Mouse (Mus musculus) heart, adult 2 months (tissue): Measurements from ENCODE around the gene Celf3. TPM values are rescaled to one million over a fixed set of nuclear protein-coding genes. Genes with fewer than 3 reads are reported as not detected.

Source experiments
- DNase-seq, 2 experiments: peaks; one replicate each; pipeline ENCODE4 v3.0.0; 2021
- H3K27ac ChIP-seq: fragments of 200-600 bp; 2 replicates; pipeline ENCODE4 v1.8.1; 2022
- H3K27me3 ChIP-seq: fragments of 200-500 bp; 2 replicates; pipeline ENCODE4 v1.6.1; 2012; ENCODE audit warnings: mild to moderate bottlenecking, low read length, inconsistent platforms, mixed read lengths; ENCODE audit not compliant: control insufficient read depth, insufficient read depth
- H3K36me3 ChIP-seq: fragments of 200-500 bp; 2 replicates; pipeline ENCODE4 v1.6.1; 2012; ENCODE audit warnings: low read length, inconsistent platforms; ENCODE audit not compliant: control insufficient read depth, insufficient read depth
- H3K4me1 ChIP-seq: fragments of 200-500 bp; 2 replicates; pipeline ENCODE4 v1.6.1; 2011; ENCODE audit warnings: low read length; ENCODE audit not compliant: control insufficient read depth, insufficient read depth
- H3K4me3 ChIP-seq: fragments of 200-600 bp; 2 replicates; pipeline ENCODE4 v1.8.1; 2022
- H3K79me2 ChIP-seq: fragments of 200-500 bp; replicated peaks from 2 replicates; pipeline ENCODE4 v1.6.1; 2012; ENCODE audit warnings: mild to moderate bottlenecking, inconsistent platforms, low read length, moderate library complexity, mixed read lengths; ENCODE audit not compliant: control insufficient read depth, insufficient read depth
- H3K9ac ChIP-seq: fragments of 200-500 bp; 2 replicates; pipeline ENCODE4 v1.6.1; 2012; ENCODE audit warnings: low read depth, mild to moderate bottlenecking, control low read depth, inconsistent platforms, low read length, mixed read lengths
- CTCF ChIP-seq: fragments of 200-600 bp; IDR thresholded peaks from 2 replicates; pipeline ENCODE4 v1.8.1; 2022; ENCODE audit warnings: antibody characterized with exemption, mild to moderate bottlenecking, moderate library complexity
- EP300 ChIP-seq: fragments of 200-500 bp; IDR thresholded peaks from 2 replicates; pipeline ENCODE4 v1.6.1; 2011; ENCODE audit warnings: low read depth, low read length, control low read depth; ENCODE audit not compliant: insufficient read depth
- POLR2A ChIP-seq: fragments of 200-500 bp; IDR thresholded peaks from 2 replicates; pipeline ENCODE4 v1.6.1; 2011; ENCODE audit warnings: mild to moderate bottlenecking, low read depth, low read length, control low read depth; ENCODE audit not compliant: insufficient read depth
- WGBS: fragments of 180-500 bp; shearing (Covaris S2); methylation state at CpG from one replicate; pipeline ENCODE4 v1.1.7; 2018; 5-methylcytosine and 5-hydroxymethylcytosine counted together
- intact Hi-C: fragments of 180-260 bp; cut with DNase I; formaldehyde crosslinking; loops from one replicate; pipeline ENCODE4 v1.15.1; 2025
- long read RNA-seq: library from polyadenylated mRNA; stranded (forward); transcript quantifications from one replicate; pipeline ENCODE4 v2.0.0, GENCODE M21; 2021
- polyA plus RNA-seq: library from polyadenylated mRNA; depleted of rRNA; stranded (reverse); fragments of >200 nt; gene quantifications from 2 replicates; pipeline ENCODE4 v1.2.3, GENCODE M21; 2012; rRNA removed
- total RNA-seq, 2 experiments: library from RNA; stranded (reverse); gene quantifications; 2 replicates each; pipeline ENCODE4 v1.2.3; 2021

Celf3 gene
- total RNA-seq: under 1 TPM in 1 of 2 experiments, not detected in 1; 0.27 TPM
- 0.67 and 0.96 TPM in 2 replicates for polyA plus RNA-seq
- long read RNA-seq: 0 reads

GRCm38 (mm10) chr3:94477981-94478422 lies at the start of gene Celf3:
TSS of gene Celf3 (plus strand) at chr3:94478295.
- 6% methylated on average over 14 of the region's 14 CpGs for WGBS
- Histone ChIP-seq H3K79me2 (no peaks in the 10 kb centered on the region), H3K27me3 (no peaks in the 10 kb centered on the region), H3K36me3 (no peaks in the 10 kb centered on the region), H3K4me1 (no peaks in the 10 kb centered on the region; the same call in 1 of the 2 replicates), H3K27ac (no peak within 1 kb of the TSS), H3K9ac (no peak within 1 kb of the TSS), H3K4me3 (no peak within 1 kb of the TSS)
- no peak for DNase-seq
- intact Hi-C loops: no loop called here
- no peak for TF ChIP-seq CTCF

DNA sequence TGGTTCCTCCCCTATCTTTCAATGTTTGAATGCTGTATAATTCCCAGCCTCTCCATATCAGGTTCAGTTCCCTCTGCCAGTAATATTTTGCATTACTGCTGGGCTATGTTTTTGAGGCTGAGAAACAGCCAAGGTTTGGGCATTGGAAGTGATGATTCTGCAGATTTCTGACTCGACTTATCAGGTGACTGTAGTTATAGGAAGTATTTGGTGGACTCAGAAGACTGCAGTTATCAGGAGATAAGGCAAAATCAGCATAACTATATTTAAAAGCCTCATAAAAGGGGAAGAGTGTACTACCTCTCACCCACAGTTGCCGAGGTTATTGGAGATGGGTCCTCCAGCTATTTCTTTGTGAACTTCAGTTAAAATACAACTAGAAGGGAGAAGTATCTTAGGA lies 47.1 kb upstream of the Celf3 start:
- TF ChIP-seq POLR2A (no peak), EP300 (no peak), CTCF (no peak)
- Histone ChIP-seq H3K4me1 (no peaks in the 10 kb centered on the region), H3K27me3 (no peaks in the 10 kb centered on the region), H3K36me3 (no peaks in the 10 kb centered on the region), H3K4me3 (no peak overlapping the region), H3K9ac (no peak overlapping the region), H3K27ac (no peak overlapping the region), H3K79me2 (no peaks in the 10 kb centered on the region)
- DNase-seq: no peak
- intact Hi-C loops: no loop called here
- 46% methylated on average over 2 of the region's 2 CpGs for WGBS

DNA sequence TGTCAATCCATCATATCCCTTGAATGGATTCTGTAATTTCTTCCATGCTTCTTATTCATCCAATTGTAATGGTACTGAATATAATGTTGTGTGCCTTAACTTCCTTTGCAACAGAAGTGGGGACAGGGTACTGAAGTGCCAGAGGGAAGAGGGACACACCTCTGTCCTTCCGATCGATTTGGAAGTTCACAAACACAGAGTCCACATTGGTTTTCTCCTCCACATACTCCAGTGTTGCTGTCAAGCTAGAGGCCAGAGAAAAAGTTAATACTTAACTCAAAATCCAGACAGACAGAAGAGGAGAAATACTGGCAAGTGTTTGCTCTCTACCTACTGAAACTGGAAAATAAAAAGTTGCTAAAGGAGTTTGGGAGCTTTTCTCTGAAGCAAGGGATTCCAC lies 43.8 kb upstream of the Celf3 start:
- Histone ChIP-seq H3K79me2 (no peaks in the 10 kb centered on the region), H3K27me3 (no peaks in the 10 kb centered on the region), H3K4me1 (no peaks in the 10 kb centered on the region), H3K27ac (no peak overlapping the region), H3K36me3 (no peaks in the 10 kb centered on the region), H3K9ac (no peak overlapping the region), H3K4me3 (no peak overlapping the region)
- DNase-seq: no peak
- intact Hi-C loops: no loop called here
- TF ChIP-seq CTCF: no peak
- no peak for TF ChIP-seq EP300
- TF ChIP-seq POLR2A: no peak
- WGBS: 87% methylated on average over 2 of the region's 2 CpGs

DNA sequence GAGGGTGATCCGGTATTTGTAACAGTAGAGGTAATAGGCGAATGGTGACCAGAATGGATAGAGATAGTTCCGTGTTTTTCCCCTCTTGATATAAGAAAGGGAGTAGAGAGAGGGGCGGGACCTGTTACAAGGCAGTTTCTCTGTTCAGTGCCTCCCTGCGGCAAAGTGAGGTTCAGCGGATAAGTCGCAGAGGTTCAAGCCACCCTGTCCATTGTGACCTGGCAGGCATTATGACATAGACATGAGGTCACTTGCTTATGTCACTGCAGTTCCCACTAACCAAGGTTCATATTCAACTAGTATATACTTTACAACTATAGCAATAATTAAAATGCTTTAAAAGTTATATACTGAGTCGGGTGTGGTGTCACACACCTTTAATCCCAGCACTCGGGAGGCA lies 41.7 kb upstream of the Celf3 start:
- Histone ChIP-seq H3K27me3 (0 out of 2 replicates have a peak, but pooled peaks cover 3% of the 10 kb centered on the region), H3K9ac (no peak overlapping the region), H3K36me3 (no peaks in the 10 kb centered on the region), H3K4me1 (no peaks in the 10 kb centered on the region), H3K27ac (no peak overlapping the region), H3K4me3 (no peak overlapping the region), H3K79me2 (no peaks in the 10 kb centered on the region)
- intact Hi-C loops: no loop called here
- no peak for DNase-seq
- TF ChIP-seq CTCF (no peak), EP300 (no peak), POLR2A (no peak)
- WGBS: 77% methylated on average over 9 of the region's 9 CpGs

DNA sequence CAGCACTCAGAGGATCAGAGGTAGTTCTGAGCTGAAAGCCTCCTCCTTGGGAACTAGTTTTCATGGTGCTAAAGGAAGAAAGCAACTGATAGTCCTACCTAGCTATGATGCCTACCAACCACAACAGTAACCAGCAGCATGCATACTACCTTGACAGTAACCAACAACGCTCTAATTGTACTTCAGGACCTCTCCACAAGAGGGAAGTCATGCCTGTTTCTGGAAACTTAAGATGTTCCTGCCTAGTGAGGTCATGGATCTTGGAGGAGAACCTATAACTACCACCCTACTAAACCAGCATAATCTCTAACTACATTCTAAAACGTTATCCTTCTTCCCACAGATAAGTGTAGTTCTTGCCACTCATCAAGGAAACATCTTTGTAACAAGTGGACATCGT lies 36.9 kb upstream of the Celf3 start:
- intact Hi-C loops: loop anchor here (10.0 kb wide), 1 partner anchor 126 kb away; the partner anchor contains the start of gene Them4
- H3K9ac ChIP-seq: no peak overlapping the region
- no peak for DNase-seq
- H3K27me3 ChIP-seq: 0 out of 2 replicates have a peak, but pooled peaks cover 3% of the 10 kb centered on the region
- H3K27ac ChIP-seq: no peak overlapping the region
- WGBS: 42% methylated on average over 3 of the region's 3 CpGs
- TF ChIP-seq POLR2A (no peak), CTCF (peak; percentile 46)
- peaks cover 1% of the 10 kb centered on the region for H3K4me1 ChIP-seq
- no peaks in the 10 kb centered on the region; the same call in 1 of the 2 replicates for H3K36me3 ChIP-seq
- H3K79me2 ChIP-seq: 0 out of 2 replicates have a peak, but pooled peaks cover 1% of the 10 kb centered on the region
- H3K4me3 ChIP-seq: no peak overlapping the region

DNA sequence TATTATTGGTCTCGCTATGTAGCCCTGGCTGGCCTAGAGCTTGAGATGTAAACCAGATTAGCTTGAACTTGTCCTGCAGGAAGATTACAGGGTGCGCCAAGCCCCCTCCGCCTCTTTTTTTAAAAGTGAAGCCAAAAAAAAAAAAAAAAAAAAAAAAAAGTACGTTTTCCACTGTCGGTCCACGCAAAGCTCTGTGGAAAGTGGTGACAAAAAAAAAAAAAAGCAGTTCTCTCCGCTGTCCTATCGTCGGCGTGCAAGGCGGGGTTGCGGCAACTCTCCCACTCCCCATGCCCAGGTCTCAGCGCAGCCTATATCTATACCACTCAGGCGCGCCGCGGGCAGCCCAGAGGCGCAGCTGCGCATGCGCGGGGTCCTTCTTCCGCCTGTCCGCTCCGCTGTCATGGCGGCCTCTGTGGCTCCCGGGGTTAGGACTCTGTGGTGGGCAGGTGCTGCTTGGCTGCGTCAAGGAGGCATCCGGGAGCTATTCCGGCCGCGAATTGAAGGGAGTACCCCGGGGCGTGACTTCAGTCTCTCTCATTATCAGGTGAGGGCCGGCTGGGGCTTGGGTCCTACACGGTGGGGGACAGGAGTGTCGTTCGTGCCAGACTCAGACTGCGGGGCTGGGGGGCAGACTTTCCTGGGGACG lies 35.0 kb upstream of the Celf3 start, which contains the start of gene Mrpl9:
Mrpl9 (plus strand) TSS at position 368 of the 646 bp plus-strand sequence.
- Histone ChIP-seq H3K9ac (peak within 1 kb of the TSS; percentile 99), H3K36me3 (peaks cover 2% of the 10 kb centered on the region; the same call in 1 of the 2 replicates), H3K27me3 (0 out of 2 replicates have a peak, but pooled peaks cover 3% of the 10 kb centered on the region), H3K79me2 (0 out of 2 replicates have a peak, but pooled peaks cover 1% of the 10 kb centered on the region), H3K4me3 (peak within 1 kb of the TSS; percentile 94), H3K4me1 (peaks cover 1% of the 10 kb centered on the region), H3K27ac (peak within 1 kb of the TSS; percentile 85)
- under 1% methylated on average over 39 of the region's 39 CpGs for WGBS
- intact Hi-C loops: loop anchor here (2.0 to 10.0 kb wide), 2 partner anchors 70 to 128 kb away; partner anchors contain the start of genes Rorc and Them4
- TF ChIP-seq EP300 (no peak), POLR2A (peak; percentile 89), CTCF (no peak)
- peak; percentile 95 to 96 for DNase-seq
